Mouse (Mus musculus) heart, embryonic 11.5 days (tissue): ENCODE results near the gene Rassf5. TPM values are rescaled to one million over a fixed set of nuclear protein-coding genes. Genes with fewer than 3 reads are reported as not detected.
A peak's percentile ranks its signal among the peaks of the same experiment; 100 is the strongest.

Experiments used
- ATAC-seq: fragments of 200-750 bp; cut with Nextera tagmentation; replicated peaks from 2 replicates; pipeline ENCODE4 v1.8.0; 2017; ENCODE audit warnings: moderate library complexity; ENCODE audit not compliant: insufficient number of reproducible peaks, low FRiP score, low TSS enrichment
- H3K27ac ChIP-seq: fragments of 300-500 bp; sonication (generic); 2 replicates; pipeline ENCODE4 v1.5.1; 2014; ENCODE audit warnings: mild to moderate bottlenecking, low read depth, low read length
- H3K27me3 ChIP-seq: fragments of 300-500 bp; sonication (generic); 2 replicates; pipeline ENCODE4 v1.6.1; 2014; ENCODE audit warnings: mild to moderate bottlenecking, low read length, mixed read lengths; ENCODE audit not compliant: control insufficient read depth, insufficient read depth
- H3K36me3 ChIP-seq: fragments of 300-500 bp; sonication (generic); 2 replicates; pipeline ENCODE4 v1.6.1; 2014; ENCODE audit warnings: mild to moderate bottlenecking, low read length, moderate library complexity, mixed read lengths; ENCODE audit not compliant: control insufficient read depth, insufficient read depth
- H3K4me1 ChIP-seq: fragments of 300-500 bp; sonication (generic); 2 replicates; pipeline ENCODE4 v1.6.1; 2014; ENCODE audit warnings: low read length; ENCODE audit not compliant: control insufficient read depth, insufficient read depth
- H3K4me2 ChIP-seq: fragments of 300-500 bp; sonication (generic); 2 replicates; pipeline ENCODE4 v1.6.1; 2014; ENCODE audit warnings: mild to moderate bottlenecking, moderate library complexity
- H3K4me3 ChIP-seq: fragments of 300-500 bp; sonication (generic); 2 replicates; pipeline ENCODE4 v1.5.1; 2014; ENCODE audit warnings: low read depth, low read length
- H3K9ac ChIP-seq: fragments of 300-500 bp; sonication (generic); 2 replicates; pipeline ENCODE4 v1.6.1; 2014; ENCODE audit warnings: mild to moderate bottlenecking, low read depth, low read length, moderate library complexity
- H3K9me3 ChIP-seq: fragments of 300-500 bp; sonication (generic); replicated peaks from 2 replicates; pipeline ENCODE4 v1.6.1; 2016; ENCODE audit warnings: low read length; ENCODE audit not compliant: control insufficient read depth
- WGBS: fragments of 180-500 bp; shearing (Covaris S2); extraction: QIAGEN DNeasy Blood & Tissue Kit; methylation state at CpG from one replicate; pipeline ENCODE4 v1.1.7; 2014; ENCODE audit not compliant: insufficient replicate concordance; 5-methylcytosine and 5-hydroxymethylcytosine counted together
- polyA plus RNA-seq: library from polyadenylated mRNA; unstranded; fragments of >200 nt; fragmentation: Nextera tagmentation; extraction: Ambion mirVana; gene quantifications from 2 replicates; pipeline ENCODE4 v1.2.1, GENCODE M21; 2014

Gene Rassf5
- polyA plus RNA-seq, 1 experiment from 2014 or later: 38.1 TPM

- Histone ChIP-seq H3K4me3 (no peak overlapping the region), H3K36me3 (no peaks in the 10 kb centered on the region), H3K27me3 (no peaks in the 10 kb centered on the region), H3K27ac (no peak overlapping the region), H3K9me3 (no peaks in the 10 kb centered on the region), H3K4me2 (no peak overlapping the region), H3K9ac (no peak overlapping the region), H3K4me1 (peaks cover 21% of the 10 kb centered on the region)
- ATAC-seq: no peak
- 69% methylated on average over 12 of the region's 12 CpGs for WGBS
Measured at GRCm38 (mm10) chr1:131199976-131200375, 45.1 kb downstream of the Rassf5 start.

- Histone ChIP-seq H3K4me3 (no peak overlapping the region), H3K27ac (no peak overlapping the region), H3K4me2 (no peak overlapping the region), H3K36me3 (no peaks in the 10 kb centered on the region), H3K4me1 (peaks cover 21% of the 10 kb centered on the region), H3K9me3 (no peaks in the 10 kb centered on the region), H3K9ac (no peak overlapping the region), H3K27me3 (no peaks in the 10 kb centered on the region)
- 79% methylated on average over 18 of the region's 18 CpGs for WGBS
- ATAC-seq: no peak
Measured at GRCm38 (mm10) chr1:131199118-131199821, 45.8 kb downstream of the Rassf5 start.

GRCm38 (mm10) chr1:131198417-131198960, 46.6 kb downstream of the Rassf5 start:
- H3K9ac ChIP-seq: no peak overlapping the region
- H3K4me1 ChIP-seq: peaks cover 27% of the 10 kb centered on the region
- no peak overlapping the region for H3K4me2 ChIP-seq
- H3K36me3 ChIP-seq: no peaks in the 10 kb centered on the region
- H3K27ac ChIP-seq: no peak overlapping the region
- 83% methylated on average over 9 of the region's 9 CpGs for WGBS
- ATAC-seq: no peak
- no peak overlapping the region for H3K4me3 ChIP-seq
- H3K9me3 ChIP-seq: no peaks in the 10 kb centered on the region
- no peaks in the 10 kb centered on the region for H3K27me3 ChIP-seq

GRCm38 (mm10) chr1:131196107-131196506, 49.0 kb downstream of the Rassf5 start:
- no peak overlapping the region for H3K4me3 ChIP-seq
- no peaks in the 10 kb centered on the region for H3K36me3 ChIP-seq
- no peak overlapping the region for H3K27ac ChIP-seq
- no peak for ATAC-seq
- no peak overlapping the region for H3K9ac ChIP-seq
- H3K27me3 ChIP-seq: no peaks in the 10 kb centered on the region
- H3K9me3 ChIP-seq: no peaks in the 10 kb centered on the region
- peaks cover 27% of the 10 kb centered on the region for H3K4me1 ChIP-seq
- WGBS: 50% methylated on average over 2 of the region's 2 CpGs
- no peak overlapping the region for H3K4me2 ChIP-seq

- 73% methylated on average over 7 of the region's 7 CpGs for WGBS
- peaks cover 27% of the 10 kb centered on the region for H3K4me1 ChIP-seq
- no peak overlapping the region for H3K27ac ChIP-seq
Measured at GRCm38 (mm10) chr1:131195653-131196052, 49.4 kb downstream of the Rassf5 start.

GRCm38 (mm10) chr1:131193746-131194145, 51.3 kb downstream of the Rassf5 start:
- no peak overlapping the region for H3K9ac ChIP-seq
- H3K36me3 ChIP-seq: no peaks in the 10 kb centered on the region
- peaks cover 33% of the 10 kb centered on the region for H3K4me1 ChIP-seq
- WGBS: 46% methylated on average over 3 of the region's 3 CpGs
- H3K27me3 ChIP-seq: no peaks in the 10 kb centered on the region
- no peak overlapping the region for H3K4me2 ChIP-seq
- no peak overlapping the region for H3K27ac ChIP-seq
- no peak for ATAC-seq
- no peak overlapping the region for H3K4me3 ChIP-seq
- H3K9me3 ChIP-seq: no peaks in the 10 kb centered on the region

More at GRCm38 (mm10) chr1:131195653-131196052, 49.4 kb downstream of the Rassf5 start:
- no peaks in the 10 kb centered on the region for H3K36me3 ChIP-seq
- no peak overlapping the region for H3K4me3 ChIP-seq
- no peak for ATAC-seq
- H3K9me3 ChIP-seq: no peaks in the 10 kb centered on the region
- no peaks in the 10 kb centered on the region for H3K27me3 ChIP-seq
- no peak overlapping the region for H3K4me2 ChIP-seq
- no peak overlapping the region for H3K9ac ChIP-seq

GRCm38 (mm10) chr1:131188655-131189054, 56.4 kb downstream of the Rassf5 start:
- H3K27me3 ChIP-seq: no peaks in the 10 kb centered on the region
- H3K9ac ChIP-seq: no peak overlapping the region
- no peak overlapping the region for H3K27ac ChIP-seq
- no peak for ATAC-seq
- H3K4me3 ChIP-seq: no peak overlapping the region
- H3K4me1 ChIP-seq: peaks cover 52% of the 10 kb centered on the region
- no peaks in the 10 kb centered on the region; the same call in 1 of the 2 replicates for H3K36me3 ChIP-seq
- no peak overlapping the region for H3K4me2 ChIP-seq
- H3K9me3 ChIP-seq: no peaks in the 10 kb centered on the region
- 47% methylated on average over 5 of the region's 5 CpGs for WGBS

GRCm38 (mm10) chr1:131187856-131188255, 57.2 kb downstream of the Rassf5 start:
- ATAC-seq: no peak
- 83% methylated on average over 5 of the region's 5 CpGs for WGBS
- peaks cover 53% of the 10 kb centered on the region for H3K4me1 ChIP-seq

GRCm38 (mm10) chr1:131186995-131187394, 58.1 kb downstream of the Rassf5 start:
- peaks cover 61% of the 10 kb centered on the region for H3K4me1 ChIP-seq
- peak overlapping the region; percentile 10; the same call in 1 of the 2 replicates for H3K27ac ChIP-seq
- 64% methylated on average over 6 of the region's 6 CpGs for WGBS
- H3K27me3 ChIP-seq: no peaks in the 10 kb centered on the region
- no peaks in the 10 kb centered on the region; the same call in 1 of the 2 replicates for H3K36me3 ChIP-seq
- ATAC-seq: no peak
- H3K9me3 ChIP-seq: no peaks in the 10 kb centered on the region
- no peak overlapping the region for H3K4me3 ChIP-seq
- no peak overlapping the region for H3K9ac ChIP-seq
- H3K4me2 ChIP-seq: no peak overlapping the region

More at GRCm38 (mm10) chr1:131187856-131188255, 57.2 kb downstream of the Rassf5 start:
- H3K4me2 ChIP-seq: no peak overlapping the region
- no peak overlapping the region for H3K27ac ChIP-seq
- no peak overlapping the region for H3K4me3 ChIP-seq
- no peak overlapping the region for H3K9ac ChIP-seq
- H3K9me3 ChIP-seq: no peaks in the 10 kb centered on the region
- H3K27me3 ChIP-seq: no peaks in the 10 kb centered on the region
- H3K36me3 ChIP-seq: no peaks in the 10 kb centered on the region; the same call in 1 of the 2 replicates
